Mouse (Mus musculus) stomach, postnatal 0 days (tissue): ENCODE data around the gene 1700125H20Rik. TPM values are rescaled to one million over a fixed set of nuclear protein-coding genes. Genes with fewer than 3 reads are reported as not detected.
A peak's percentile ranks its signal among the peaks of the same experiment; 100 is the strongest.

Experiments used
- ATAC-seq: fragments of 200-750 bp; cut with Nextera tagmentation; 2 replicates; pipeline ENCODE4 v1.8.0; 2017; ENCODE audit not compliant: low FRiP score, low TSS enrichment
- DNase-seq: peaks from one replicate; pipeline ENCODE4 v3.0.0-alpha.2; 2016; ENCODE audit warnings: low spot score
- H3K27ac ChIP-seq: fragments of 300-500 bp; sonication (generic); replicated peaks from 2 replicates; pipeline ENCODE4 v1.5.1; 2014; ENCODE audit warnings: mild to moderate bottlenecking, control low read depth
- H3K27me3 ChIP-seq: fragments of 300-500 bp; sonication (generic); 2 replicates; pipeline ENCODE4 v1.6.1; 2014; ENCODE audit warnings: low read length; ENCODE audit not compliant: control insufficient read depth, insufficient read depth
- H3K36me3 ChIP-seq: fragments of 300-500 bp; sonication (generic); 2 replicates; pipeline ENCODE4 v1.6.1; 2014; ENCODE audit warnings: low read length, mixed read lengths; ENCODE audit not compliant: control insufficient read depth, insufficient read depth
- H3K4me1 ChIP-seq: fragments of 300-500 bp; sonication (generic); replicated peaks from 2 replicates; pipeline ENCODE4 v1.6.1; 2014; ENCODE audit warnings: antibody characterized with exemption; ENCODE audit not compliant: control insufficient read depth, insufficient read depth
- H3K4me2 ChIP-seq: fragments of 300-500 bp; sonication (generic); replicated peaks from 2 replicates; pipeline ENCODE4 v1.6.1; 2014; ENCODE audit warnings: low read depth, mild to moderate bottlenecking, control low read depth, moderate library complexity
- H3K4me3 ChIP-seq: fragments of 300-500 bp; sonication (generic); 2 replicates; pipeline ENCODE4 v1.5.1; 2014; ENCODE audit warnings: low read depth, low read length, control low read depth
- H3K9ac ChIP-seq: fragments of 300-500 bp; sonication (generic); 2 replicates; pipeline ENCODE4 v1.6.1; 2014; ENCODE audit warnings: mild to moderate bottlenecking, low read length, control low read depth, mixed read lengths
- H3K9me3 ChIP-seq: fragments of 300-500 bp; sonication (generic); 2 replicates; pipeline ENCODE4 v1.6.1; 2016; ENCODE audit warnings: low read length; ENCODE audit not compliant: control insufficient read depth
- CTCF ChIP-seq: IDR thresholded peaks from 2 replicates; pipeline ENCODE4 v1.5.1; 2016; ENCODE audit warnings: antibody characterized with exemption, low read depth, mild to moderate bottlenecking, moderate library complexity
- EP300 ChIP-seq: optimal IDR thresholded peaks from 2 replicates; pipeline ENCODE3; 2016; ENCODE audit warnings: antibody characterized with exemption
- WGBS: fragments of 180-500 bp; shearing (Covaris S2); extraction: QIAGEN DNeasy Blood & Tissue Kit; methylation state at CpG from one replicate; pipeline ENCODE4 v1.1.7; 2014; 5-methylcytosine and 5-hydroxymethylcytosine counted together
- polyA plus RNA-seq: library from polyadenylated mRNA; unstranded; fragments of >200 nt; fragmentation: Nextera tagmentation; extraction: Ambion mirVana; gene quantifications from 2 replicates; pipeline ENCODE4 v1.2.1, GENCODE M21; 2015

The 1700125H20Rik gene
- polyA plus RNA-seq, 1 experiment from 2014 or later, result not detected

DNA sequence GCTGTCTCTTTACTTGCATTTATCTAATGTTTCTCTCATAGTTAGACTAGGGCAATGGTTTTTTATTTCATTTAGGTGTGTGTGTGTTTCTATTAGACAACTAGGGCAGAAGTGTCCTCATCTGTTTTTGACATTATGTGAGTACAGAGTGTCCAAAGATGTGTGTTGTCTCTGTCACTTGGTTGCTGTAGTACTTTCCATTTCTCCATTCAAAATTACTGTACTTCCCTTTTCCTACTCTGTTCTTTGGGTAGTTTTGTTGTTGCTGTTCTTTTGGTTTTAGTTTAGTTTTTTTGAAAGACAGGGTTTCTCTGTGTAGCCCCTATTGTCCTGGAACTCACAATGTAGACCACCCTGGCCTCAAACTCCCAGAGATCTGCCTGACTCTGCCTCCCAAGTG, 5.8 kb upstream of the 1700125H20Rik start:
- no peaks in the 10 kb centered on the region for H3K4me1 ChIP-seq
- DNase-seq (no peak), ATAC-seq (no peak)
- no peak overlapping the region for H3K27ac ChIP-seq
- no peak overlapping the region for H3K4me2 ChIP-seq
- TF ChIP-seq CTCF (no peak), EP300 (no peak)
- H3K36me3 ChIP-seq, result no peaks in the 10 kb centered on the region
- H3K9me3 ChIP-seq, result no peaks in the 10 kb centered on the region
- H3K27me3 ChIP-seq, result no peaks in the 10 kb centered on the region
- H3K4me3 ChIP-seq, result no peak overlapping the region
- H3K9ac ChIP-seq, result no peak overlapping the region

DNA sequence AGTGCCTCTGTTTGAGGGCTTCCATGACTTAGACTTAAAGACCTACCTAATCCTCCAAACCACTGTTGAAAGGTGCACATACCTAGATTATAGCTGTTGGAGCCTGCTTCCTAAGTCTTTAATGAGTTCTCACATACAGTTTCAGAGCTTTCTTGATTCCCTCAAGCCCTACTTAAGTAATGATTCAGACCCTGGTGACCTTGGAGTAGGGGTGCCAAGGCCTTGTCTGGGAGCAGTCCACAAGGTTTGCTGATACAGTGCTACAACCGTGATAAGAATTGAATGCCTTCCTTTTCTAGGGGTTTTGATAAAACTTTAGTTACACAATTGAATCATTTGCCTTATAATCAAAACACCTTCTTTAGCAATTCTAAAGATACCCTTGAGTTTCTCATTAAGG, 2.7 kb upstream of the 1700125H20Rik start:
- WGBS, result 59% methylated on average over 1 of the region's 1 CpGs
- ATAC-seq, result no peak

DNA sequence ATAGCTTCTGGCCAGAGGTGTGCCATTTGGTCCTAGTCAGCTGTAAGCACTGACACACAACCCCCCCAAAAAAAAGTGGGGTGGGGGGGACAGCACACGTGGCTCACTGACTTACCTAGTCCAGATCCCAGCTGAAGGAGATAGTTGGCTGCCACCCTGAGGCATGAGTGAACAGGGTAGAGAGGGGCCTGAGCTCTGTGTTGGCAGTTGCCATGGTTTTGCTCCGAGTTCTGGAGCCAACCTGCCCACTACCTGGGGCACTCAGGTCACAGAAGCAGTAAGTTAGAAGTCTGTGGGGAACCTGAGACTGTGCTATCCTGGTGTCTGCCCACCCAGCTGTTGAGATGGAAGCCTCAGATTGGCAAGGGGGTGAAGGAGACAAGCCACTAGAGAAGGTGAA, 629 bp downstream of the 1700125H20Rik start:
- DNase-seq (no peak), ATAC-seq (peak; percentile 29; the same call in 1 of the 2 replicates)
- no peak overlapping the region; the same call in 1 of the 2 replicates for H3K4me2 ChIP-seq
- no peaks in the 10 kb centered on the region for H3K36me3 ChIP-seq
- no peak overlapping the region for H3K4me3 ChIP-seq
- no peaks in the 10 kb centered on the region for H3K9me3 ChIP-seq
- 33% methylated on average over 2 of the region's 2 CpGs for WGBS
- no peak overlapping the region for H3K9ac ChIP-seq
- H3K27ac ChIP-seq, result no peak overlapping the region
- TF ChIP-seq CTCF, result no peak
- TF ChIP-seq EP300, result no peak
- no peaks in the 10 kb centered on the region for H3K4me1 ChIP-seq
- H3K27me3 ChIP-seq, result no peaks in the 10 kb centered on the region

More for the DNA sequence above, 2.7 kb upstream of the 1700125H20Rik start:
- no peak for TF ChIP-seq EP300
- no peak for TF ChIP-seq CTCF
- Histone ChIP-seq H3K4me1 (no peaks in the 10 kb centered on the region), H3K36me3 (no peaks in the 10 kb centered on the region), H3K9me3 (no peaks in the 10 kb centered on the region), H3K9ac (no peak overlapping the region), H3K4me3 (no peak overlapping the region), H3K27ac (no peak overlapping the region), H3K27me3 (no peaks in the 10 kb centered on the region), H3K4me2 (no peak overlapping the region)
- no peak for DNase-seq

DNA sequence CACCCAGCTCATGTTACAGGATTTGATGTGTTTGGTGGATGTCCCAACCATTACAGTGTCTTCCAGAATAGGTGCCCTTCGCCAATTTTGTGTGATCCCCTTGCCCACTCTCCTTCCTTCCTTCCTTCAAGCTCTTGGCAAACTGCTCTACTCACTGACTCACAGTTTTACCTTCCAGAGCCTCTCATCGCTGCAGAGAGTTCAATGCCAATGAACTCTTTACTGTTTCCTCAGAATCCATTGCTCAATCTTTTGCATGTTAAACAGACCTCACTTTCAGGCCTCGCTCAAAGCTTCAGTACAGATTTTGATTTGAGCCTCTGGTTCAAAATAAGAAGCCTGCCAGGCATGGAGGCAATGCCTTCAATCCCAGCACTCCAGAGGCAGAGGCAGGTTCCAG, 5.7 kb downstream of the 1700125H20Rik start:
- Histone ChIP-seq H3K4me1 (no peaks in the 10 kb centered on the region), H3K9me3 (no peaks in the 10 kb centered on the region), H3K4me2 (no peak overlapping the region), H3K9ac (no peak overlapping the region), H3K36me3 (no peaks in the 10 kb centered on the region), H3K27me3 (no peaks in the 10 kb centered on the region), H3K4me3 (no peak overlapping the region), H3K27ac (no peak overlapping the region)
- WGBS, result 60% methylated on average over 3 of the region's 3 CpGs
- no peak for ATAC-seq
- no peak for TF ChIP-seq EP300
- no peak for TF ChIP-seq CTCF
- no peak for DNase-seq

DNA sequence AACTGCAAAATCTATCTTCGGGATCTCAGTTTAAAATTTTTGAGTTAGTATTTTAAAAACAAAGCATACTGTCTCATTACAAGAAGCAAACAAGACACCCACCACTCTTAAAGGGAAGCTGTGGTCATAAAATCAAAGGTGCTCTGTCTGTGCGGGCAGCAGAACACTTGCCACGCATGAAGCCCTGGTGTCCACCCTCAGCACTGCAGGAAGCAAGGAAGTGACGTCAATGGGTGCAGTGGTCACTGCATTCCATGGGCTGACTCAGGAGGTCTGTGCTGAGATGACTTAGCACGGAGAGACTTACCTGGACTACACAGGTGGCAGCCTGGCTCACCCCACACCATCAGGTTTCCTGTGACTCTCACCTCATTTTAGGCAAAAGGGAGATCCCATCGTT, 7.6 kb downstream of the 1700125H20Rik start:
- 72% methylated on average over 6 of the region's 6 CpGs for WGBS
- no peaks in the 10 kb centered on the region for H3K4me1 ChIP-seq
- no peak for ATAC-seq
- H3K4me3 ChIP-seq, result no peak overlapping the region
- no peak for DNase-seq
- H3K4me2 ChIP-seq, result no peak overlapping the region
- H3K36me3 ChIP-seq, result no peaks in the 10 kb centered on the region
- TF ChIP-seq EP300, result no peak
- TF ChIP-seq CTCF, result no peak
- H3K9me3 ChIP-seq, result no peaks in the 10 kb centered on the region
- H3K9ac ChIP-seq, result no peak overlapping the region
- no peaks in the 10 kb centered on the region for H3K27me3 ChIP-seq
- H3K27ac ChIP-seq, result no peak overlapping the region

DNA sequence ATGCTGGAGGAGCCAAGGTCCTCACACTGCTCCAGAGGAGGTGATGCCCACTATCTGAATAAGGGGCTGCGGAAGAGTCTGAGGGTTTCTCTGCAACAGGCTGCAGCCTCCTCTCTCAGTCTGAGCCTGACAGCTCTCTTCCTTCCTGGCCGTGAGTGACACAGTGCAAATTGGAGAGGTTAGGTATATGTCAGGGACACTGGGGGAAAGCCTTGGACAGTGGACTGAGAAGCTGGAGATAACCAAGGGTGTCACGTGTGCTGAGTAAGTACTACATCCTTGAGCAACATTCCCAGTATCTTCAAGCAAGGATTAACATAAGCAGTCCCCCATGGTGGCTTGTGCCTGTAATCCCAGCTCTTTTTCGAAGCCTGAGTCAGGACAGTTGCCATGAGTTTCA, 8.2 kb downstream of the 1700125H20Rik start:
- Histone ChIP-seq H3K36me3 (no peaks in the 10 kb centered on the region), H3K9ac (no peak overlapping the region), H3K27ac (no peak overlapping the region), H3K4me1 (no peaks in the 10 kb centered on the region), H3K9me3 (no peaks in the 10 kb centered on the region), H3K4me2 (no peak overlapping the region), H3K4me3 (no peak overlapping the region), H3K27me3 (no peaks in the 10 kb centered on the region)
- DNase-seq, result no peak
- 80% methylated on average over 4 of the region's 4 CpGs for WGBS
- no peak for ATAC-seq
- TF ChIP-seq CTCF, result no peak
- TF ChIP-seq EP300, result no peak
